Mouse (Mus musculus): Measurements from ENCODE around the gene Snx21. TPM values are rescaled to one million over a fixed set of nuclear protein-coding genes. Genes with fewer than 3 reads are reported as not detected.
A peak's percentile ranks its signal among the peaks of the same experiment; 100 is the strongest.

The Snx21 gene
- polyA plus RNA-seq, 1 experiment: 29.5 TPM

DNA sequence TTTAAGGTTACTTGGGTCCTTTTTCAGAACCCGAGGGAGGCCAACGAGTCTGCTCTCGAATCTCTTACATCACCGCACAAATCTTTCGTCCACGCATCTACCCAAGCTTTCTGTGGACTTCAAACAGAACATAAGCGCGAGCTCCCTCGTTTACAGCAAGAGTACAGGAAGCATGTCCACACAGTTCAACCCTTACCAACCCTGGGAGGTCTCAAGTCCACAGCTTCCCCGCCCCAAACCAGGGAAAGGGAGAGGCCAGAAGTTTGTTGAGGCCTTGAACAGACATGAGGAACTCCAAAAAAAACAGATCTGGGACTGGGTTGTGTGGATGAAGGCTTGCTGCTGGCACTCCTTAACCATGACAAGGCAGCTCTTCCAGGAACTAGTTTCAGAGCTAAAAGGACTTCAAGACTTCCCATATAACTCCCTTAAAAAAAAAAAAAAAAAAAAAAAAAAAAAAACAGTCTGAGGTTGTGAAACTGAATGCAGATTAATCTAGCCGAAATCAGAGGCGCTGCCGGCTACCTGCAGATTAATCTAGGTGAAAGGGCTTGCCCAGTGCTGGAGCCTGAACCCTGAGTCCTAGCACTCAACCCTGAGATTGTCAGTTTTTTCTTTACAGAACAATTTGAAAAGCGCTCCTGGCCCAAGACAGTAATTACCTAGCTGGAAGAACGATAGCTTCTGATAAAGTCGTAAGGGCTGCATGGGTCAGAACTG, 17.7 kb downstream of the Snx21 start:
- H3K27me3 ChIP-seq (ENCODE audit: control insufficient read depth, insufficient read depth, insufficient read length): no peaks in the 10 kb centered on the region
- peak overlapping the region; percentile 85 for H3K4me3 ChIP-seq
- peak overlapping the region; percentile 84 for H3K4me2 ChIP-seq (ENCODE audit: low read depth)
- peaks cover 11% of the 10 kb centered on the region for H3K36me3 ChIP-seq (ENCODE audit: control insufficient read depth, insufficient read depth)
- H3K79me2 ChIP-seq (ENCODE audit: control insufficient read depth, insufficient read depth): peaks cover 18% of the 10 kb centered on the region
- no peak for TF ChIP-seq MYOG (IDR thresholded peaks at IDR 0.05; ENCODE audit: control insufficient read depth in 1 of 3, insufficient read depth in 1 of 3, insufficient read length in 2 of 3, low read depth in 2 of 3)
- TF ChIP-seq REST (IDR thresholded peaks at IDR 0.05; ENCODE audit: insufficient read depth, insufficient read length): no peak
- TF ChIP-seq E2F4 (IDR thresholded peaks at IDR 0.05; ENCODE audit: insufficient read depth): no peak
- no peak for TF ChIP-seq USF1 (IDR thresholded peaks at IDR 0.05; ENCODE audit: low read depth)
- no peak for TF ChIP-seq POLR2AphosphoS2 (IDR thresholded peaks at IDR 0.05; ENCODE audit: insufficient read length, low read depth)
- no peak for TF ChIP-seq CEBPB (IDR thresholded peaks at IDR 0.05; ENCODE audit: insufficient read depth, poor library complexity, severe bottlenecking)
- no peak for TF ChIP-seq TCF3 (IDR thresholded peaks at IDR 0.05; ENCODE audit: insufficient read length, low read depth)
- no peak for TF ChIP-seq SRF (IDR thresholded peaks at IDR 0.05; ENCODE audit: control insufficient read depth, insufficient read length, low read depth)
- TF ChIP-seq TCF12 (IDR thresholded peaks at IDR 0.05; ENCODE audit: insufficient read depth, poor library complexity, severe bottlenecking): no peak
- no peak for TF ChIP-seq MAX (IDR thresholded peaks at IDR 0.05; ENCODE audit: low read depth)
- no peak for TF ChIP-seq POLR2A (IDR thresholded peaks at IDR 0.05; ENCODE audit: insufficient read length, low read depth)
- TF ChIP-seq MYOD1 (IDR thresholded peaks at IDR 0.05; ENCODE audit: control insufficient read depth in 1 of 3, insufficient read length in 2 of 3, low read depth in 2 of 3): no peak
- no peak overlapping the region for H3ac ChIP-seq (ENCODE audit: control insufficient read depth, insufficient read length)

- peaks cover 18% of the 10 kb centered on the region for H3K79me2 ChIP-seq (ENCODE audit: control insufficient read depth, insufficient read depth)
- peak overlapping the region; percentile 85 for H3K4me3 ChIP-seq
- TF ChIP-seq TCF12 (IDR thresholded peaks at IDR 0.05; ENCODE audit: insufficient read depth, poor library complexity, severe bottlenecking) (no peak), USF1 (IDR thresholded peaks at IDR 0.05; ENCODE audit: low read depth) (no peak), CEBPB (IDR thresholded peaks at IDR 0.05; ENCODE audit: insufficient read depth, poor library complexity, severe bottlenecking) (no peak), POLR2AphosphoS2 (IDR thresholded peaks at IDR 0.05; ENCODE audit: insufficient read length, low read depth) (no peak), E2F4 (IDR thresholded peaks at IDR 0.05; ENCODE audit: insufficient read depth) (no peak), SRF (IDR thresholded peaks at IDR 0.05; ENCODE audit: control insufficient read depth, insufficient read length, low read depth) (no peak)
- no peaks in the 10 kb centered on the region for H3K27me3 ChIP-seq (ENCODE audit: control insufficient read depth, insufficient read depth, insufficient read length)
- H3K36me3 ChIP-seq (ENCODE audit: control insufficient read depth, insufficient read depth): peaks cover 11% of the 10 kb centered on the region
- H3K4me2 ChIP-seq (ENCODE audit: low read depth): peak overlapping the region; percentile 84
- peak overlapping the region; percentile 64 for H3ac ChIP-seq (ENCODE audit: control insufficient read depth, insufficient read length)
Measured at GRCm38 (mm10) chr2:164803921-164804313, 18.3 kb downstream of the Snx21 start.

- peaks cover 11% of the 10 kb centered on the region for H3K36me3 ChIP-seq (ENCODE audit: control insufficient read depth, insufficient read depth)
- peak within 1 kb of the TSS; percentile 64 for H3ac ChIP-seq (ENCODE audit: control insufficient read depth, insufficient read length)
- H3K27me3 ChIP-seq (ENCODE audit: control insufficient read depth, insufficient read depth, insufficient read length): no peaks in the 10 kb centered on the region
- TF ChIP-seq POLR2AphosphoS2 (IDR thresholded peaks at IDR 0.05; ENCODE audit: insufficient read length, low read depth) (peak; percentile 78), E2F4 (IDR thresholded peaks at IDR 0.05; ENCODE audit: insufficient read depth) (no peak), POLR2A (IDR thresholded peaks at IDR 0.05; ENCODE audit: insufficient read length, low read depth) (peak; percentile 68), CEBPB (IDR thresholded peaks at IDR 0.05; ENCODE audit: insufficient read depth, poor library complexity, severe bottlenecking) (no peak), MYOG (IDR thresholded peaks at IDR 0.05; ENCODE audit: control insufficient read depth in 1 of 3, insufficient read depth in 1 of 3, insufficient read length in 2 of 3, low read depth in 2 of 3) (no peak)
- H3K4me3 ChIP-seq: peak within 1 kb of the TSS; percentile 85
- H3K4me2 ChIP-seq (ENCODE audit: low read depth): peak within 1 kb of the TSS; percentile 91
- peaks cover 18% of the 10 kb centered on the region for H3K79me2 ChIP-seq (ENCODE audit: control insufficient read depth, insufficient read depth)
Measured at GRCm38 (mm10) chr2:164804533-164805331, 19.1 kb downstream of the Snx21 start, which contains the start of the genes Acot8 and Zswim3. Acot8 (minus strand) TSS chr2:164804882. Zswim3 (plus strand) TSS chr2:164805098.

GRCm38 (mm10) chr2:164805332-164805718, 19.7 kb downstream of the Snx21 start:
- Histone ChIP-seq H3K27me3 (ENCODE audit: control insufficient read depth, insufficient read depth, insufficient read length) (no peaks in the 10 kb centered on the region), H3K4me2 (ENCODE audit: low read depth) (peak overlapping the region; percentile 91), H3K79me2 (ENCODE audit: control insufficient read depth, insufficient read depth) (peaks cover 18% of the 10 kb centered on the region), H3ac (ENCODE audit: control insufficient read depth, insufficient read length) (no peak overlapping the region), H3K4me3 (peak overlapping the region; percentile 85), H3K36me3 (ENCODE audit: control insufficient read depth, insufficient read depth) (peaks cover 11% of the 10 kb centered on the region)
- no peak for TF ChIP-seq CEBPB (IDR thresholded peaks at IDR 0.05; ENCODE audit: insufficient read depth, poor library complexity, severe bottlenecking)
- TF ChIP-seq SRF (IDR thresholded peaks at IDR 0.05; ENCODE audit: control insufficient read depth, insufficient read length, low read depth): no peak
- no peak for TF ChIP-seq MYOG (IDR thresholded peaks at IDR 0.05; ENCODE audit: control insufficient read depth in 1 of 3, insufficient read depth in 1 of 3, insufficient read length in 2 of 3, low read depth in 2 of 3)
- no peak for TF ChIP-seq TCF12 (IDR thresholded peaks at IDR 0.05; ENCODE audit: insufficient read depth, poor library complexity, severe bottlenecking)
- no peak for TF ChIP-seq USF1 (IDR thresholded peaks at IDR 0.05; ENCODE audit: low read depth)
- no peak for TF ChIP-seq REST (IDR thresholded peaks at IDR 0.05; ENCODE audit: insufficient read depth, insufficient read length)
- TF ChIP-seq POLR2AphosphoS2 (IDR thresholded peaks at IDR 0.05; ENCODE audit: insufficient read length, low read depth): no peak
- no peak for TF ChIP-seq MAX (IDR thresholded peaks at IDR 0.05; ENCODE audit: low read depth)
- no peak for TF ChIP-seq MYOD1 (IDR thresholded peaks at IDR 0.05; ENCODE audit: control insufficient read depth in 1 of 3, insufficient read length in 2 of 3, low read depth in 2 of 3)
- no peak for TF ChIP-seq TCF3 (IDR thresholded peaks at IDR 0.05; ENCODE audit: insufficient read length, low read depth)
- TF ChIP-seq POLR2A (IDR thresholded peaks at IDR 0.05; ENCODE audit: insufficient read length, low read depth): no peak
- no peak for TF ChIP-seq E2F4 (IDR thresholded peaks at IDR 0.05; ENCODE audit: insufficient read depth)

Measured in myocyte (in vitro differentiated cells).